Comparison of ENCODE assay signal across 19 mouse cellular contexts in the genomic region with DNA sequence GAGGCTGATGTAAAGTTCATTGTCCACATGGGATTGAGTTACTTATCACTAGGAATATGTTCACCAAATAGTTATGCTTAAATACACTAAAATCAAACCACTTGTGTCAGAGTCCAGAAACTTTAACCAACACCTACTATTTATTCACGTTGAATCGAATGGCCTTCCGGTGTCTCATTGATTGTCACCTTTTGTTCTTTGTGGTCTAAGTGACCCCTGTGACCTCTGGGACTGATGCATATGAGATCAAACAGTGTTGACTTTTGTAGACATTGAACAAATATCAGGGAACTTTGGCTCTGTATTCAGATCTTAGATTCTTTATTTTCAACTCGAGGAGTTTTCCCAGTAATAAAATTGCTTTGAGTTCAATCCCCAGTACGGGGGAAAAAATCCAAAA. TPM values are rescaled to one million over a fixed set of nuclear protein-coding genes. Genes with fewer than 3 reads are reported as not detected.
"Had no signal": no experiment of that assay in that cellular context is flagged by ENCODE, and none has a peak within 500 bp of the region (broad histone marks: within the 10 kb centered on the region; RNA-seq: fewer than 3 reads in every experiment).

No protein-coding gene starts in this region.

RNA-seq across cellular contexts. Expression of a gene that starts 3.1 kb away (rescaled TPM):
- polyA plus RNA-seq: cerebellum, adult 2 months; cortical plate, adult 2 months; embryonic facial prominence, embryonic 10.5 days; embryonic facial prominence, embryonic 11.5 days; embryonic facial prominence, embryonic 12.5 days; embryonic facial prominence, embryonic 13.5 days; embryonic facial prominence, embryonic 14.5 days; embryonic facial prominence, embryonic 15.5 days; erythroblast, embryonic 14.5 days; forebrain, embryonic 10.5 days; forebrain, embryonic 11.5 days; forebrain, embryonic 12.5 days; forebrain, embryonic 13.5 days; forebrain, embryonic 14.5 days; forebrain, embryonic 15.5 days; forebrain, embryonic 16.5 days; forebrain, postnatal 0 days; frontal cortex, adult 2 months; gonadal fat pad, adult 2 months had no signal

RNA-seq across cellular contexts. Expression of a gene that starts 56.5 kb away (rescaled TPM):
- polyA plus RNA-seq: cerebellum, adult 2 months; cortical plate, adult 2 months; embryonic facial prominence, embryonic 10.5 days; embryonic facial prominence, embryonic 11.5 days; embryonic facial prominence, embryonic 12.5 days; embryonic facial prominence, embryonic 13.5 days; embryonic facial prominence, embryonic 14.5 days; embryonic facial prominence, embryonic 15.5 days; erythroblast, embryonic 14.5 days; forebrain, embryonic 10.5 days; forebrain, embryonic 11.5 days; forebrain, embryonic 12.5 days; forebrain, embryonic 13.5 days; forebrain, embryonic 14.5 days; forebrain, embryonic 15.5 days; forebrain, embryonic 16.5 days; forebrain, postnatal 0 days; frontal cortex, adult 2 months; gonadal fat pad, adult 2 months had no signal
